Mouse (Mus musculus): ENCODE data around the gene Paox. TPM values are rescaled to one million over a fixed set of nuclear protein-coding genes. Genes with fewer than 3 reads are reported as not detected.

Gene Paox
- polyA plus RNA-seq, 1 experiment from 2014 or later = 39.5 TPM

DNA sequence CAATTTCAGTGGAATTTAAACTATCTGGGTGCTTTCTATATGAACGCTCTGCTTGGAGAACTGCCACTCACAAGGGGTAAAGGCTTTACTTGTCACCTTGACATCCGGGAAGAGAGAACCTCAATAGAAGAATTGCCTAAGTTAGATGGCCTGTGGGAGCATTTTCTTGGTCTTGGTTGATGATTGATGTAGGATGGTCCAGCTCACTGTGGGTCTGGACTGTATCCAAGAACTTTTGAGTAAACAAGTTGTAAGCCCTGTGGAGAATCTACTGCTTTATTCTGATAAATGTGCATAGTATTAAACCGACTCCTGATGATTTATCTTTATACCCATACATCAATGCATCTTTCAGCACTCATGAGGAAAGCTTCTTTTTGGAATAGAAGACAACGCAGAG lies 53.8 kb downstream of the Paox start:
- ATAC-seq (replicated peaks; ENCODE audit: low FRiP score, low TSS enrichment, low read depth) = no peak
- H3K4me2 ChIP-seq (ENCODE audit: low read length) = no peak overlapping the region
- WGBS = 55% methylated on average over 4 of the region's 4 CpGs
- no peak overlapping the region for H3K9ac ChIP-seq (ENCODE audit: low read length)
- H3K4me3 ChIP-seq (ENCODE audit: low read depth, low read length) = no peak overlapping the region
- no peaks in the 10 kb centered on the region for H3K27me3 ChIP-seq (replicated peaks; ENCODE audit: control insufficient read depth, insufficient read depth, low read length)
- no peak for DNase-seq (ENCODE audit: low spot score)
- H3K36me3 ChIP-seq (ENCODE audit: control insufficient read depth, insufficient read depth, low read length) = no peaks in the 10 kb centered on the region
- H3K27ac ChIP-seq (ENCODE audit: low read depth) = no peak overlapping the region
- no peaks in the 10 kb centered on the region for H3K4me1 ChIP-seq (replicated peaks; ENCODE audit: control insufficient read depth, insufficient read depth, low read length)
- no peaks in the 10 kb centered on the region for H3K9me3 ChIP-seq (ENCODE audit: control insufficient read depth, low read length)

DNA sequence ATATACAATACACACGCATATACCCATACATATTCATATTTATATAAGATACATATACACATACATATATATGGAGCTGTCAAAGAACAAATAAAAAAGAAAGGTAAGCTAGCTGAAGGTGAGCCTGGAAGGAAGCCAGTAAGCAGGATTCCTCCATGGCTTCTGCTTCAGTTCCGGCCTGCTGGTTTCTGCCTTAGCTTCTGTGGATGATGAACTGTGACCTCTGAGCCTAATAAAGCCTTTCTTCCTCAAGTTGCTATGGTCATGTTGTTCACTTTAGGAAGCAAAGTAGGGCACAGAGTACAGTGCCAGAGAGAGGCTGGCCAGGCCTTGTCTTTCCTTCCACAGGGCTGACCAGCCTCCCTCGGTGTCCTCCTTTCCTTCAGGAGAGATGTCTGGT lies 55.3 kb downstream of the Paox start:
- Histone ChIP-seq H3K4me2 (ENCODE audit: low read length) (no peak overlapping the region), H3K9me3 (ENCODE audit: control insufficient read depth, low read length) (no peaks in the 10 kb centered on the region), H3K27ac (ENCODE audit: low read depth) (no peak overlapping the region), H3K36me3 (ENCODE audit: control insufficient read depth, insufficient read depth, low read length) (no peaks in the 10 kb centered on the region), H3K4me3 (ENCODE audit: low read depth, low read length) (no peak overlapping the region), H3K27me3 (replicated peaks; ENCODE audit: control insufficient read depth, insufficient read depth, low read length) (no peaks in the 10 kb centered on the region), H3K4me1 (replicated peaks; ENCODE audit: control insufficient read depth, insufficient read depth, low read length) (no peaks in the 10 kb centered on the region), H3K9ac (ENCODE audit: low read length) (no peak overlapping the region)
- DNase-seq (ENCODE audit: low spot score) (no peak), ATAC-seq (replicated peaks; ENCODE audit: low FRiP score, low TSS enrichment, low read depth) (no peak)
- 92% methylated on average over 3 of the region's 3 CpGs for WGBS

DNA sequence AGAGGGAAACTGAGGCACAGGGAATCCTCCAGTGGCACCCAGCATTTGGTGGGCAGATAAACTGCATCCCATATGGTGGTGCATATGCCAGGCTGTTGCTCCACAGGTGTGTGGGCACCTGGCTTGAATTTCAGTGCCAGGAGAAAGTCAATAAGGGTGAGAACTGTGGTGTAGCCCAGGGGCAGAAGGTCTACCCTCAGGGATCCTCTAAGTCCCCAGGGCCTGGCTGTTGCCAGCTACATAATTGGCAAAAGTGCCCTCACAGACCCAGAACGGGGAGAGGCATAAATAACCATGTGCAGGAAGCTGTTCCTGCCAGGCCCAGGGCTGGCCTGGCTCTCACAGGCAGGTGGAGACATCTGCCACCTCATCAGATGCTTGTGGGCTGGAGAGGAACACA lies 57.3 kb downstream of the Paox start, which contains the start of gene Olfr523:
Gene Olfr523 (plus strand): TSS at position 282 of the 400 bp plus-strand sequence.
- Histone ChIP-seq H3K9me3 (ENCODE audit: control insufficient read depth, low read length) (no peaks in the 10 kb centered on the region), H3K36me3 (ENCODE audit: control insufficient read depth, insufficient read depth, low read length) (no peaks in the 10 kb centered on the region), H3K27ac (ENCODE audit: low read depth) (no peak within 1 kb of the TSS), H3K4me1 (replicated peaks; ENCODE audit: control insufficient read depth, insufficient read depth, low read length) (no peaks in the 10 kb centered on the region), H3K4me3 (ENCODE audit: low read depth, low read length) (no peak within 1 kb of the TSS), H3K27me3 (replicated peaks; ENCODE audit: control insufficient read depth, insufficient read depth, low read length) (no peaks in the 10 kb centered on the region), H3K9ac (ENCODE audit: low read length) (no peak within 1 kb of the TSS), H3K4me2 (ENCODE audit: low read length) (no peak within 1 kb of the TSS)
- DNase-seq (ENCODE audit: low spot score) = no peak
- ATAC-seq (replicated peaks; ENCODE audit: low FRiP score, low TSS enrichment, low read depth) = no peak
- WGBS = 53% methylated on average over 1 of the region's 1 CpGs

DNA sequence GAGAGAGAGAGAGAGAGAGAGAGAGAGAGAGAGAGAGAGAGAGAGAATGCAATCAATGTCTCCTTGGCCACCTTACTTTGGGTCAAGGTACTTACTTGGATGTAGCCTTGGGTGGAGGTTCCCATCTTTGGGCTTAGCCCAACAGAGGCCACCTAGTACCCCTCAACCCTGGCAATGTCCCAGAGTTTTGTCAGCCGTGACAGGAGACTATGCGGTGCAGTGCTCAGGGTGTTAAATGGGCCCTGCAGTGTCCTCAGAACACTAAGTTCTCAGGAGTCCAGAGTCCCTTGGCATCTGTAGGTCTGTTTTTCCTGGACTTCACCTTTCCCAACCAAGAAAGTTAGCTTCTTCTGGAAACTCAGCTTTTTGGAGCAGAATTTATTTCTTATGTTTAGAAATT lies 63.6 kb downstream of the Paox start:
- DNase-seq (ENCODE audit: low spot score) = no peak
- H3K4me3 ChIP-seq (ENCODE audit: low read depth, low read length) = no peak overlapping the region
- H3K4me1 ChIP-seq (replicated peaks; ENCODE audit: control insufficient read depth, insufficient read depth, low read length) = no peaks in the 10 kb centered on the region
- H3K9ac ChIP-seq (ENCODE audit: low read length) = no peak overlapping the region
- no peaks in the 10 kb centered on the region for H3K27me3 ChIP-seq (replicated peaks; ENCODE audit: control insufficient read depth, insufficient read depth, low read length)
- 86% methylated on average over 2 of the region's 2 CpGs for WGBS
- H3K36me3 ChIP-seq (ENCODE audit: control insufficient read depth, insufficient read depth, low read length) = no peaks in the 10 kb centered on the region
- no peak overlapping the region for H3K27ac ChIP-seq (ENCODE audit: low read depth)
- H3K9me3 ChIP-seq (ENCODE audit: control insufficient read depth, low read length) = no peaks in the 10 kb centered on the region
- no peak for ATAC-seq (replicated peaks; ENCODE audit: low FRiP score, low TSS enrichment, low read depth)
- no peak overlapping the region for H3K4me2 ChIP-seq (ENCODE audit: low read length)

DNA sequence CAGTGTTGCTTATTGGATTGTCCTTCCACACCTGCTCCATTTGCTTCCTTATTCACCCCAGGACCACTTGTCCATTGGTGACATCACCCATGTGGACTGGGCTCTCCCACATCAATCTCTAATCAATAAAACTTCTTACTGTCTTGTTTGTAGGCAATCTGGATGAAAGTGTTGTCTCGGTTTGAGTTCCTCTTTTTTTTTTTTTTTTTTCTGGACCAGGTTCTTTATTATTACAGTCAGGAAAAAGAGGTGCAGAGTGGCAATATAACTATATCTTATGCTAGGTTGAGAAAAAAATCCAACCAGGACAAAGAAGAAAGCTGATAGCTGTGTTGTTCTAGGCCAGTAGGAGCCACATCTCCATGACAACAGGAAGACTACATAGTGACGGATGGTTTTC lies 65.1 kb downstream of the Paox start:
- 85% methylated on average over 2 of the region's 2 CpGs for WGBS
- Histone ChIP-seq H3K36me3 (ENCODE audit: control insufficient read depth, insufficient read depth, low read length) (no peaks in the 10 kb centered on the region), H3K4me3 (ENCODE audit: low read depth, low read length) (no peak overlapping the region), H3K9ac (ENCODE audit: low read length) (no peak overlapping the region), H3K4me1 (replicated peaks; ENCODE audit: control insufficient read depth, insufficient read depth, low read length) (no peaks in the 10 kb centered on the region), H3K27me3 (replicated peaks; ENCODE audit: control insufficient read depth, insufficient read depth, low read length) (no peaks in the 10 kb centered on the region), H3K9me3 (ENCODE audit: control insufficient read depth, low read length) (no peaks in the 10 kb centered on the region), H3K27ac (ENCODE audit: low read depth) (no peak overlapping the region), H3K4me2 (ENCODE audit: low read length) (no peak overlapping the region)
- DNase-seq (ENCODE audit: low spot score) = no peak
- ATAC-seq (replicated peaks; ENCODE audit: low FRiP score, low TSS enrichment, low read depth) = no peak

DNA sequence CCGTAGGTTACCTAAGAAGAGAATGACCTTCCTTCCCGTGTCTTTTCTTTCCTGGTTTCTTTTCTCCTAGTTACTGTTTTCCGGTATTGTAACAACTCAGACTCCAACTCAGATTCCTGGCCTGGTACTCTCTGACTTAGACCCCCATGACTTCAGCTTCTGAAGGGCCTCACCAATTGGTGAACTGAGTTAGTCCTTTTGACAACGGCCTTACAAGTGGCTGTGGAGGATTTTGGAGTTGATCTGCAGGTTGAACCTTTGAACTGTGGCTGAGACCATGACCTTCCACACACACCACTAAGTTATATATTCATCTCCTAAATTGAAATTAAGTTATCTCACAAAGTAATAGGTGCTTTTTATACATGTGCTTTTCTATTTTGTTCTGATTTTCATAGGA lies 68.6 kb downstream of the Paox start:
- Histone ChIP-seq H3K27me3 (replicated peaks; ENCODE audit: control insufficient read depth, insufficient read depth, low read length) (no peaks in the 10 kb centered on the region), H3K9ac (ENCODE audit: low read length) (no peak overlapping the region), H3K36me3 (ENCODE audit: control insufficient read depth, insufficient read depth, low read length) (no peaks in the 10 kb centered on the region), H3K4me3 (ENCODE audit: low read depth, low read length) (no peak overlapping the region), H3K27ac (ENCODE audit: low read depth) (no peak overlapping the region), H3K4me1 (replicated peaks; ENCODE audit: control insufficient read depth, insufficient read depth, low read length) (no peaks in the 10 kb centered on the region), H3K9me3 (ENCODE audit: control insufficient read depth, low read length) (no peaks in the 10 kb centered on the region), H3K4me2 (ENCODE audit: low read length) (no peak overlapping the region)
- no peak for DNase-seq (ENCODE audit: low spot score)
- no peak for ATAC-seq (replicated peaks; ENCODE audit: low FRiP score, low TSS enrichment, low read depth)
- WGBS = 88% methylated on average over 4 of the region's 4 CpGs

Other genes with a start within 250 kb of the Paox start
- gene Kndc1, start 221.1 kb upstream of the Paox start, polyA plus RNA-seq (2014; fragmentation: Nextera tagmentation; extraction: Ambion mirVana) = 0.20 and 0.55 TPM in 2 replicates
- gene Utf1, start 172.0 kb upstream of the Paox start, polyA plus RNA-seq (2014; fragmentation: Nextera tagmentation; extraction: Ambion mirVana) = not detected in 2 replicates
- gene 6430531B16Rik, start 137.0 kb upstream of the Paox start, polyA plus RNA-seq (2014; fragmentation: Nextera tagmentation; extraction: Ambion mirVana) = 0.48 TPM in 1 of 2 replicates, not detected in the other
- gene Adam8, start 123.2 kb upstream of the Paox start, polyA plus RNA-seq (2014; fragmentation: Nextera tagmentation; extraction: Ambion mirVana) = 1.6 and 2.1 TPM in 2 replicates
- 36.1 and 41.5 TPM in 2 replicates for gene Zfp511, start 79.4 kb upstream of the Paox start, polyA plus RNA-seq (2014; fragmentation: Nextera tagmentation; extraction: Ambion mirVana)
- 56.0 and 61.2 TPM in 2 replicates for gene Tubgcp2, start 79.1 kb upstream of the Paox start, polyA plus RNA-seq (2014; fragmentation: Nextera tagmentation; extraction: Ambion mirVana)
- not detected in 2 replicates for gene Msx3, start 66.7 kb upstream of the Paox start, polyA plus RNA-seq (2014; fragmentation: Nextera tagmentation; extraction: Ambion mirVana)
- 2.8 and 3.5 TPM in 2 replicates for gene Caly, start 33.3 kb upstream of the Paox start, polyA plus RNA-seq (2014; fragmentation: Nextera tagmentation; extraction: Ambion mirVana)
- gene Prap1, start 22.4 kb upstream of the Paox start, polyA plus RNA-seq (2014; fragmentation: Nextera tagmentation; extraction: Ambion mirVana) = 119 and 202 TPM in 2 replicates
- 34.9 and 39.4 TPM in 2 replicates for gene Fuom, start 13.4 kb upstream of the Paox start, polyA plus RNA-seq (2014; fragmentation: Nextera tagmentation; extraction: Ambion mirVana)
- gene Echs1, start 677 bp downstream of the Paox start, polyA plus RNA-seq (2014; fragmentation: Nextera tagmentation; extraction: Ambion mirVana) = 177 and 183 TPM in 2 replicates
- 30.8 and 31.6 TPM in 2 replicates for gene Mtg1, start 21.8 kb downstream of the Paox start, polyA plus RNA-seq (2014; fragmentation: Nextera tagmentation; extraction: Ambion mirVana)
- 0.72 and 0.77 TPM in 2 replicates for gene Sprn, start 39.1 kb downstream of the Paox start, polyA plus RNA-seq (2014; fragmentation: Nextera tagmentation; extraction: Ambion mirVana)
- gene Olfr522, start 49.0 kb downstream of the Paox start, polyA plus RNA-seq (2014; fragmentation: Nextera tagmentation; extraction: Ambion mirVana) = not detected in 2 replicates
- not detected in 2 replicates for gene Olfr523, start 57.4 kb downstream of the Paox start, polyA plus RNA-seq (2014; fragmentation: Nextera tagmentation; extraction: Ambion mirVana)
- gene Olfr524, start 90.2 kb downstream of the Paox start, polyA plus RNA-seq (2014; fragmentation: Nextera tagmentation; extraction: Ambion mirVana) = not detected in 2 replicates
- gene Cd163l1, start 102.5 kb downstream of the Paox start, polyA plus RNA-seq (2014; fragmentation: Nextera tagmentation; extraction: Ambion mirVana) = 0.07 TPM in 1 of 2 replicates, not detected in the other
- not detected in 2 replicates for gene 5830411N06Rik, start 131.5 kb downstream of the Paox start, polyA plus RNA-seq (2014; fragmentation: Nextera tagmentation; extraction: Ambion mirVana)
- gene Olfr525, start 205.1 kb downstream of the Paox start, polyA plus RNA-seq (2014; fragmentation: Nextera tagmentation; extraction: Ambion mirVana) = not detected in 2 replicates
- gene Olfr527, start 218.2 kb downstream of the Paox start, polyA plus RNA-seq (2014; fragmentation: Nextera tagmentation; extraction: Ambion mirVana) = not detected in 2 replicates
- not detected in 2 replicates for gene Olfr60, start 245.9 kb downstream of the Paox start, polyA plus RNA-seq (2014; fragmentation: Nextera tagmentation; extraction: Ambion mirVana)

Data from intestine, embryonic 14.5 days (tissue).